Mouse (Mus musculus) neural tube, embryonic 15.5 days (tissue): ENCODE measurements around the gene Arhgap15. TPM values are rescaled to one million over a fixed set of nuclear protein-coding genes. Genes with fewer than 3 reads are reported as not detected.

Experiments
- ATAC-seq: fragments of 200-750 bp; cut with Nextera tagmentation; 2 replicates; pipeline ENCODE4 v1.8.0; 2017; ENCODE audit warnings: mild to moderate bottlenecking, moderate TSS enrichment, moderate library complexity; ENCODE audit not compliant: low FRiP score
- H3K27ac ChIP-seq: fragments of 300-500 bp; sonication (generic); replicated peaks from 2 replicates; pipeline ENCODE4 v1.5.1; 2015; ENCODE audit warnings: mild to moderate bottlenecking, inconsistent platforms
- H3K27me3 ChIP-seq: fragments of 300-500 bp; sonication (generic); replicated peaks from 2 replicates; pipeline ENCODE4 v1.6.1; 2015; ENCODE audit warnings: inconsistent platforms
- H3K36me3 ChIP-seq: fragments of 300-500 bp; sonication (generic); 2 replicates; pipeline ENCODE4 v1.6.1; 2015; ENCODE audit warnings: inconsistent platforms
- H3K4me1 ChIP-seq: fragments of 300-500 bp; sonication (generic); 2 replicates; pipeline ENCODE4 v1.6.1; 2015; ENCODE audit warnings: inconsistent platforms
- H3K4me2 ChIP-seq: fragments of 300-500 bp; sonication (generic); 2 replicates; pipeline ENCODE4 v1.6.1; 2015; ENCODE audit warnings: inconsistent platforms, mild to moderate bottlenecking, moderate library complexity
- H3K4me3 ChIP-seq: fragments of 300-500 bp; sonication (generic); replicated peaks from 2 replicates; pipeline ENCODE4 v1.5.1; 2015; ENCODE audit warnings: mild to moderate bottlenecking, inconsistent platforms
- H3K9ac ChIP-seq: fragments of 300-500 bp; sonication (generic); replicated peaks from 2 replicates; pipeline ENCODE4 v1.6.1; 2015; ENCODE audit warnings: mild to moderate bottlenecking, inconsistent platforms
- H3K9me3 ChIP-seq: fragments of 300-500 bp; sonication (generic); replicated peaks from 2 replicates; pipeline ENCODE4 v1.6.1; 2016; ENCODE audit warnings: inconsistent platforms
- WGBS: fragments of 180-500 bp; shearing (Covaris S2); methylation state at CpG from one replicate; pipeline ENCODE4 v1.1.7; 2015; ENCODE audit warnings: mixed read lengths; 5-methylcytosine and 5-hydroxymethylcytosine counted together
- polyA plus RNA-seq: library from polyadenylated mRNA; unstranded; fragments of >200 nt; fragmentation: Nextera tagmentation; extraction: Ambion mirVana; gene quantifications from 2 replicates; pipeline ENCODE4 v1.2.1, GENCODE M21; 2015

Gene Arhgap15
- polyA plus RNA-seq, 1 experiment from 2014 or later, result 3.0 TPM

- 0 out of 2 replicates have a peak, but pooled peaks cover 3% of the 10 kb centered on the region for H3K27me3 ChIP-seq
- ATAC-seq, result no peak
- no peak overlapping the region for H3K4me3 ChIP-seq
- no peak overlapping the region for H3K4me2 ChIP-seq
- peaks cover 32% of the 10 kb centered on the region for H3K4me1 ChIP-seq
- H3K36me3 ChIP-seq, result no peaks in the 10 kb centered on the region
- H3K9ac ChIP-seq, result no peak overlapping the region
- WGBS, result 53% methylated on average over 7 of the region's 7 CpGs
- H3K9me3 ChIP-seq, result no peaks in the 10 kb centered on the region
- no peak overlapping the region for H3K27ac ChIP-seq
Observed at GRCm38 (mm10) chr2:43783759-43784735, 35.4 kb downstream of the Arhgap15 start.

- no peak overlapping the region for H3K27ac ChIP-seq
- no peak for ATAC-seq
- no peaks in the 10 kb centered on the region for H3K9me3 ChIP-seq
- 0 out of 2 replicates have a peak, but pooled peaks cover 3% of the 10 kb centered on the region for H3K27me3 ChIP-seq
- peaks cover 31% of the 10 kb centered on the region for H3K4me1 ChIP-seq
- no peak overlapping the region for H3K4me3 ChIP-seq
- no peaks in the 10 kb centered on the region for H3K36me3 ChIP-seq
- H3K4me2 ChIP-seq, result no peak overlapping the region
- no peak overlapping the region for H3K9ac ChIP-seq
- WGBS, result 4% methylated on average over 3 of the region's 3 CpGs
Observed at GRCm38 (mm10) chr2:43786101-43786500, 37.5 kb downstream of the Arhgap15 start.

GRCm38 (mm10) chr2:43787141-43787540 is 38.5 kb downstream of the Arhgap15 start:
- WGBS, result 44% methylated on average over 12 of the region's 12 CpGs
- H3K36me3 ChIP-seq, result no peaks in the 10 kb centered on the region
- no peak overlapping the region for H3K4me2 ChIP-seq
- peak; percentile 79 for ATAC-seq
- H3K9ac ChIP-seq, result no peak overlapping the region
- H3K4me3 ChIP-seq, result no peak overlapping the region
- H3K27me3 ChIP-seq, result 0 out of 2 replicates have a peak, but pooled peaks cover 3% of the 10 kb centered on the region
- H3K27ac ChIP-seq, result no peak overlapping the region
- no peaks in the 10 kb centered on the region for H3K9me3 ChIP-seq
- peaks cover 25% of the 10 kb centered on the region for H3K4me1 ChIP-seq

GRCm38 (mm10) chr2:43788484-43788883 is 39.9 kb downstream of the Arhgap15 start:
- no peak overlapping the region for H3K4me3 ChIP-seq
- no peak overlapping the region for H3K9ac ChIP-seq
- H3K36me3 ChIP-seq, result no peaks in the 10 kb centered on the region
- 0 out of 2 replicates have a peak, but pooled peaks have one; percentile 48 for ATAC-seq
- H3K9me3 ChIP-seq, result no peaks in the 10 kb centered on the region
- H3K4me2 ChIP-seq, result peak overlapping the region; percentile 35
- 0 out of 2 replicates have a peak, but pooled peaks cover 3% of the 10 kb centered on the region for H3K27me3 ChIP-seq
- 26% methylated on average over 8 of the region's 8 CpGs for WGBS
- H3K4me1 ChIP-seq, result peaks cover 24% of the 10 kb centered on the region
- no peak overlapping the region for H3K27ac ChIP-seq

GRCm38 (mm10) chr2:43790049-43790693 is 41.5 kb downstream of the Arhgap15 start:
- 39% methylated on average over 6 of the region's 6 CpGs for WGBS
- H3K27me3 ChIP-seq, result 0 out of 2 replicates have a peak, but pooled peaks cover 3% of the 10 kb centered on the region

GRCm38 (mm10) chr2:43791575-43791974 is 43.0 kb downstream of the Arhgap15 start:
- Histone ChIP-seq H3K27ac (no peak overlapping the region), H3K4me1 (peaks cover 14% of the 10 kb centered on the region), H3K4me2 (no peak overlapping the region), H3K27me3 (0 out of 2 replicates have a peak, but pooled peaks cover 3% of the 10 kb centered on the region), H3K9me3 (no peaks in the 10 kb centered on the region), H3K4me3 (no peak overlapping the region), H3K9ac (no peak overlapping the region), H3K36me3 (no peaks in the 10 kb centered on the region)
- WGBS, result 58% methylated on average over 6 of the region's 6 CpGs
- ATAC-seq, result no peak

More at GRCm38 (mm10) chr2:43790049-43790693, 41.5 kb downstream of the Arhgap15 start:
- Histone ChIP-seq H3K36me3 (no peaks in the 10 kb centered on the region), H3K4me2 (no peak overlapping the region), H3K9me3 (no peaks in the 10 kb centered on the region), H3K4me3 (no peak overlapping the region), H3K27ac (no peak overlapping the region), H3K4me1 (peaks cover 20% of the 10 kb centered on the region), H3K9ac (no peak overlapping the region)
- no peak for ATAC-seq

GRCm38 (mm10) chr2:43793105-43793504 is 44.5 kb downstream of the Arhgap15 start:
- WGBS, result 94% methylated on average over 3 of the region's 3 CpGs
- no peak overlapping the region for H3K4me2 ChIP-seq
- H3K9me3 ChIP-seq, result no peaks in the 10 kb centered on the region
- H3K27me3 ChIP-seq, result no peaks in the 10 kb centered on the region
- no peak overlapping the region for H3K4me3 ChIP-seq
- ATAC-seq, result no peak
- H3K36me3 ChIP-seq, result no peaks in the 10 kb centered on the region
- no peak overlapping the region for H3K27ac ChIP-seq
- peaks cover 8% of the 10 kb centered on the region for H3K4me1 ChIP-seq
- H3K9ac ChIP-seq, result no peak overlapping the region

- WGBS, result 94% methylated on average over 5 of the region's 5 CpGs
- H3K9me3 ChIP-seq, result no peaks in the 10 kb centered on the region
Observed at GRCm38 (mm10) chr2:43794700-43795099, 46.1 kb downstream of the Arhgap15 start.

GRCm38 (mm10) chr2:43796448-43796847 is 47.8 kb downstream of the Arhgap15 start:
- no peak for ATAC-seq
- Histone ChIP-seq H3K36me3 (no peaks in the 10 kb centered on the region), H3K4me2 (no peak overlapping the region), H3K4me3 (no peak overlapping the region), H3K9me3 (no peaks in the 10 kb centered on the region), H3K27me3 (no peaks in the 10 kb centered on the region), H3K4me1 (no peaks in the 10 kb centered on the region), H3K9ac (no peak overlapping the region), H3K27ac (no peak overlapping the region)
- 94% methylated on average over 4 of the region's 4 CpGs for WGBS

More at GRCm38 (mm10) chr2:43794700-43795099, 46.1 kb downstream of the Arhgap15 start:
- Histone ChIP-seq H3K27ac (no peak overlapping the region), H3K36me3 (no peaks in the 10 kb centered on the region), H3K9ac (no peak overlapping the region), H3K4me3 (no peak overlapping the region), H3K4me1 (no peaks in the 10 kb centered on the region), H3K4me2 (no peak overlapping the region), H3K27me3 (no peaks in the 10 kb centered on the region)
- no peak for ATAC-seq

GRCm38 (mm10) chr2:43805960-43806744 is 57.5 kb downstream of the Arhgap15 start:
- Histone ChIP-seq H3K4me2 (no peak overlapping the region), H3K27me3 (no peaks in the 10 kb centered on the region)

More at GRCm38 (mm10) chr2:43805960-43806744, 57.5 kb downstream of the Arhgap15 start:
- H3K27ac ChIP-seq, result no peak overlapping the region
- no peaks in the 10 kb centered on the region for H3K4me1 ChIP-seq
- H3K36me3 ChIP-seq, result no peaks in the 10 kb centered on the region
- H3K9me3 ChIP-seq, result no peaks in the 10 kb centered on the region
- no peak for ATAC-seq
- no peak overlapping the region for H3K4me3 ChIP-seq
- no peak overlapping the region for H3K9ac ChIP-seq
- WGBS, result 77% methylated on average over 4 of the region's 4 CpGs
